Mouse (Mus musculus) embryo, embryonic 10.5 days (tissue): ENCODE measurements around the gene Ano2.
A peak's percentile ranks its signal among the peaks of the same experiment; 100 is the strongest.

Experiments used
- DNase-seq: peaks from one replicate; pipeline ENCODE4 v3.0.0-alpha.2; 2015; ENCODE audit warnings: low spot score

Ano2 gene

GRCm38 (mm10) chr6:125914446-125914845 lies 224.2 kb downstream of the Ano2 start:
- no peak for DNase-seq

GRCm38 (mm10) chr6:125922746-125923145 lies 232.5 kb downstream of the Ano2 start:
- no peak for DNase-seq

GRCm38 (mm10) chr6:125924979-125925378 lies 234.8 kb downstream of the Ano2 start:
- DNase-seq = no peak

- DNase-seq = no peak
Observed at GRCm38 (mm10) chr6:125925861-125926260, 235.6 kb downstream of the Ano2 start.

GRCm38 (mm10) chr6:125931926-125932325 lies 241.7 kb downstream of the Ano2 start:
- DNase-seq = no peak

GRCm38 (mm10) chr6:125954965-125955364 lies 264.7 kb downstream of the Ano2 start:
- peak; percentile 77 for DNase-seq

- DNase-seq = no peak
Observed at GRCm38 (mm10) chr6:125973551-125973950, 283.3 kb downstream of the Ano2 start.

GRCm38 (mm10) chr6:125975788-125976465 lies 285.7 kb downstream of the Ano2 start:
- peak; percentile 54 for DNase-seq

- no peak for DNase-seq
Observed at GRCm38 (mm10) chr6:125979601-125980000, 289.4 kb downstream of the Ano2 start.

- no peak for DNase-seq
Observed at GRCm38 (mm10) chr6:125984050-125984449, 293.8 kb downstream of the Ano2 start.

GRCm38 (mm10) chr6:125992731-125993130 lies 302.5 kb downstream of the Ano2 start:
- no peak for DNase-seq

- DNase-seq = peak; percentile 67
Observed at GRCm38 (mm10) chr6:126001797-126002196, 311.6 kb downstream of the Ano2 start.

GRCm38 (mm10) chr6:126003002-126003742 lies 313.0 kb downstream of the Ano2 start:
- DNase-seq = peak; percentile 85

GRCm38 (mm10) chr6:126006647-126007046 lies 316.4 kb downstream of the Ano2 start:
- no peak for DNase-seq

- DNase-seq = peak; percentile 39
Observed at GRCm38 (mm10) chr6:126009083-126009482, 318.9 kb downstream of the Ano2 start.

- no peak for DNase-seq
Observed at GRCm38 (mm10) chr6:126016991-126017390, 326.8 kb downstream of the Ano2 start.

- no peak for DNase-seq
Observed at GRCm38 (mm10) chr6:126018411-126018810, 328.2 kb downstream of the Ano2 start.

GRCm38 (mm10) chr6:126033693-126034402 lies 343.6 kb downstream of the Ano2 start:
- DNase-seq = no peak

GRCm38 (mm10) chr6:126034403-126034724 lies 344.1 kb downstream of the Ano2 start:
- no peak for DNase-seq

- DNase-seq = no peak
Observed at GRCm38 (mm10) chr6:126034728-126035127, 344.5 kb downstream of the Ano2 start.

GRCm38 (mm10) chr6:126035621-126036020 lies 345.4 kb downstream of the Ano2 start:
- DNase-seq = no peak

GRCm38 (mm10) chr6:126045931-126046330 lies 355.7 kb downstream of the Ano2 start:
- DNase-seq = peak; percentile 60

- no peak for DNase-seq
Observed at GRCm38 (mm10) chr6:126048206-126048605, 358.0 kb downstream of the Ano2 start.
